ENCODE assay signal across 20 mouse cellular contexts in the genomic region with DNA sequence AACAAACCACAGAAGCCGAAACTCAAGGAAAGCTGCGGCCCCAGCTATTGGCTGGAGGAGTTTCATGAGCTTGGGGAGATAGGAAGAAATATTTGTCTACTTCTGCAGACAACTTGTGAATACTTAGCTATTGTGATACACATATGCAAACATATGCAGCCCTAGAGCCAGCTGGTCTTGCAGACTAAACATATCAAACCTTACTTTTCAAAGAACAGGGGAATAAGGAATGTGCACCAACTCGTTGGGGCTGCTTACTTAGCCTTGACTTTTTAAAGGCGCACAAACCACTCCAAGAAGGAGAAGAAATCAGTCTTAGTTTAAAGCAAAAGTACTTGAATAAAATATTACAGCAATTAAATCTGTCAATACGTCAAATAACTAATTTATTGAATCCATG.
DNase-seq lines count a peak whose midpoint lies in the region; ATAC-seq and TF ChIP-seq lines count a peak whose summit lies in the region.
"Had no signal": no experiment of that assay in that cellular context is flagged by ENCODE, and none has a peak within 500 bp of the region (broad histone marks: within the 10 kb centered on the region; RNA-seq: fewer than 3 reads in every experiment).

No protein-coding gene starts in this region.

- no peaks in the 10 kb centered on the region for H3K9me3 ChIP-seq in limb, embryonic 14.5 days (ENCODE audit: control insufficient read depth, low read length)
- no peaks in the 10 kb centered on the region for H3K9me3 ChIP-seq in intestine, postnatal 0 days (ENCODE audit: control insufficient read depth)
- H3K9me3 ChIP-seq: hindbrain, embryonic 12.5 days; midbrain, embryonic 12.5 days had no signal

- DNase-seq in heart, adult 11 months = peak; percentile 79
- DNase-seq in heart, postnatal 14 days = no peak
- DNase-seq in urinary bladder, postnatal 14 days (ENCODE audit: low spot score) = peak; percentile 57
- no peak for DNase-seq in urinary bladder, postnatal 10 days (ENCODE audit: low spot score)
- DNase-seq in limb, embryonic 14.5 days (ENCODE audit: low spot score) = no peak
- DNase-seq in ovary, postnatal 14 days (ENCODE audit: low spot score) = no peak
- DNase-seq: adrenal gland, adult 2 months; cerebellum, postnatal 10 days; gastrocnemius, postnatal 14 days; kidney, postnatal 10 days; right cerebral cortex, postnatal 4 days; thymus, adult 18-20 months had no signal

- no peaks in the 10 kb centered on the region for H3K27me3 ChIP-seq in limb, embryonic 14.5 days (ENCODE audit: control insufficient read depth, insufficient read depth, low read length)
- no peaks in the 10 kb centered on the region for H3K27me3 ChIP-seq in intestine, postnatal 0 days (replicated peaks; ENCODE audit: control insufficient read depth, insufficient read depth, low read length)
- H3K27me3 ChIP-seq: CH12.LX; hindbrain, embryonic 12.5 days; midbrain, embryonic 12.5 days had no signal

- 41% methylated on average over 5 of the region's 5 CpGs for WGBS in limb, embryonic 14.5 days
- WGBS in intestine, postnatal 0 days = 44% methylated on average over 5 of the region's 5 CpGs

- no peak for TF ChIP-seq CTCF in intestine, postnatal 0 days (IDR thresholded peaks at IDR 0.05; ENCODE audit: low read depth)

- H3K27ac ChIP-seq in limb, embryonic 14.5 days (replicated peaks; ENCODE audit: low read depth, low read length) = 0 out of 2 replicates have a peak overlapping the region, but pooled peaks have one; percentile 7
- H3K27ac ChIP-seq in intestine, postnatal 0 days (ENCODE audit: low read depth, low read length) = no peak overlapping the region
- H3K27ac ChIP-seq: hindbrain, embryonic 12.5 days; macrophage; midbrain, embryonic 12.5 days had no signal

- no peak for TF ChIP-seq POLR2A in limb, embryonic 14.5 days (IDR thresholded peaks at IDR 0.05; ENCODE audit: borderline replicate concordance, extremely low read depth, insufficient read depth, insufficient read length)

- no peaks in the 10 kb centered on the region for H3K36me3 ChIP-seq in limb, embryonic 14.5 days (ENCODE audit: control insufficient read depth, insufficient read depth, low read length)
- H3K36me3 ChIP-seq in intestine, postnatal 0 days (ENCODE audit: control insufficient read depth, insufficient read depth) = no peaks in the 10 kb centered on the region
- H3K36me3 ChIP-seq: hindbrain, embryonic 12.5 days; midbrain, embryonic 12.5 days had no signal

- no peak overlapping the region for H3K4me2 ChIP-seq in limb, embryonic 14.5 days (replicated peaks; ENCODE audit: low read depth, low read length, severe bottlenecking)
- no peak overlapping the region for H3K4me2 ChIP-seq in intestine, postnatal 0 days (replicated peaks; ENCODE audit: low read depth)
- H3K4me2 ChIP-seq: hindbrain, embryonic 12.5 days; midbrain, embryonic 12.5 days had no signal

- peaks cover 31% of the 10 kb centered on the region for H3K4me1 ChIP-seq in limb, embryonic 14.5 days (ENCODE audit: control insufficient read depth, insufficient read depth, low read length)
- H3K4me1 ChIP-seq in intestine, postnatal 0 days (replicated peaks; ENCODE audit: control insufficient read depth, insufficient read depth, low read length) = no peaks in the 10 kb centered on the region
- H3K4me1 ChIP-seq: midbrain, embryonic 12.5 days had no signal

- no peak overlapping the region for H3K9ac ChIP-seq in limb, embryonic 14.5 days (ENCODE audit: low read depth, low read length, severe bottlenecking)
- H3K9ac ChIP-seq in intestine, postnatal 0 days (ENCODE audit: low read depth, low read length) = no peak overlapping the region
- H3K9ac ChIP-seq: hindbrain, embryonic 12.5 days; midbrain, embryonic 12.5 days had no signal

- no peak for ATAC-seq in limb, embryonic 14.5 days (ENCODE audit: low FRiP score, low read depth)
- ATAC-seq in intestine, postnatal 0 days = no peak
- ATAC-seq: forebrain, embryonic 16.5 days; inflammation-experienced regulatory T-cells, adult 6 months had no signal

- no peak overlapping the region for H3K4me3 ChIP-seq in limb, embryonic 14.5 days (replicated peaks; ENCODE audit: low read length)
- H3K4me3 ChIP-seq in intestine, postnatal 0 days (ENCODE audit: low read depth, low read length) = no peak overlapping the region
- H3K4me3 ChIP-seq: erythroblast, embryonic 14.5 days; hindbrain, embryonic 12.5 days; midbrain, embryonic 12.5 days had no signal

- intact Hi-C loops in heart, postnatal 14 days (cut with DNase I) = no loop called here

Comparison
In these comparisons a context has a peak if more than half of its experiments do, and no peak if none do; other contexts are left out.
1. DNase-seq: peak in heart, adult 11 months (single experiment) and urinary bladder, postnatal 14 days (single experiment); none in heart, postnatal 14 days (0 of 2), urinary bladder, postnatal 10 days (single experiment), limb, embryonic 14.5 days (single experiment) and ovary, postnatal 14 days (single experiment).